Mouse (Mus musculus) megakaryocyte, adult 5-6 weeks (primary cell): ENCODE data around the gene Huwe1. TPM values are rescaled to one million over a fixed set of nuclear protein-coding genes. Genes with fewer than 3 reads are reported as not detected.

Source experiments
- ATAC-seq: 2 replicates; pipeline ENCODE4 v1.8.0; 2016; ENCODE audit warnings: mild to moderate bottlenecking, inconsistent platforms; ENCODE audit not compliant: poor library complexity, severe bottlenecking
- total RNA-seq, 2 experiments: library from RNA; stranded (forward) in 1 of 2; stranded (reverse) in 1 of 2; fragments of 153-499, 151-499 nt in 1 of 2; fragments of 221-1000, 200-1000 nt in 1 of 2; gene quantifications; 2 replicates each; pipeline versions ENCODE4 v1.2.3 to v1.2.4; 2015 to 2017

Gene Huwe1
- 79.3 and 80.7 TPM in 2 replicates for total RNA-seq (2015)
- total RNA-seq (2017), result 53.6 and 67.7 TPM in 2 replicates

GRCm38 (mm10) chrX:151800701-151801511 lies at the start of gene Huwe1:
TSS of gene Huwe1 (plus strand) at chrX:151800807.
- ATAC-seq, result peak; percentile 31

- no peak for ATAC-seq
These were observed 20.3 kb upstream of the Huwe1 start for GRCm38 (mm10) chrX:151780348-151780747.

GRCm38 (mm10) chrX:151782939-151783338 lies 17.7 kb upstream of the Huwe1 start:
- no peak for ATAC-seq

GRCm38 (mm10) chrX:151792766-151793165 lies 7.8 kb upstream of the Huwe1 start:
- no peak for ATAC-seq

GRCm38 (mm10) chrX:151797970-151798369 lies 2.6 kb upstream of the Huwe1 start:
- ATAC-seq, result no peak

GRCm38 (mm10) chrX:151802328-151802955 lies 1.8 kb downstream of the Huwe1 start:
- no peak for ATAC-seq

GRCm38 (mm10) chrX:151802956-151803776 lies 2.6 kb downstream of the Huwe1 start:
- ATAC-seq, result peak; percentile 84

- peak; percentile 48 for ATAC-seq
These were observed 3.1 kb downstream of the Huwe1 start for GRCm38 (mm10) chrX:151803777-151804101.

GRCm38 (mm10) chrX:151804388-151804787 lies 3.8 kb downstream of the Huwe1 start:
- ATAC-seq, result no peak

GRCm38 (mm10) chrX:151811481-151811880 lies 10.9 kb downstream of the Huwe1 start:
- ATAC-seq, result no peak

GRCm38 (mm10) chrX:151813656-151814055 lies 13.0 kb downstream of the Huwe1 start:
- ATAC-seq, result peak; percentile 45; the same call in 1 of the 2 replicates

GRCm38 (mm10) chrX:151817712-151818111 lies 17.1 kb downstream of the Huwe1 start:
- no peak for ATAC-seq

GRCm38 (mm10) chrX:151828971-151829370 lies 28.4 kb downstream of the Huwe1 start:
- ATAC-seq, result no peak

- no peak for ATAC-seq
These were observed 30.7 kb downstream of the Huwe1 start for GRCm38 (mm10) chrX:151831260-151831659.

- ATAC-seq, result no peak
These were observed 32.4 kb downstream of the Huwe1 start for GRCm38 (mm10) chrX:151832982-151833381.

- ATAC-seq, result no peak
These were observed 58.8 kb downstream of the Huwe1 start for GRCm38 (mm10) chrX:151859436-151859835.

GRCm38 (mm10) chrX:151910692-151911091 lies 110.1 kb downstream of the Huwe1 start:
- no peak for ATAC-seq

- no peak for ATAC-seq
These were observed 111.7 kb downstream of the Huwe1 start for GRCm38 (mm10) chrX:151912267-151912666.

- no peak for ATAC-seq
These were observed 128.8 kb downstream of the Huwe1 start for GRCm38 (mm10) chrX:151929390-151929789.

- ATAC-seq, result no peak
These were observed 138.2 kb downstream of the Huwe1 start for GRCm38 (mm10) chrX:151938852-151939251.

GRCm38 (mm10) chrX:151946986-151947385 lies 146.4 kb downstream of the Huwe1 start:
- no peak for ATAC-seq
